Mouse (Mus musculus): ENCODE results near the gene Abcd2. TPM values are rescaled to one million over a fixed set of nuclear protein-coding genes. Genes with fewer than 3 reads are reported as not detected.

Abcd2 gene
- polyA plus RNA-seq (2016; fragmentation: Nextera tagmentation; extraction: Ambion mirVana): 24.8 and 30.2 TPM in 2 replicates

DNA sequence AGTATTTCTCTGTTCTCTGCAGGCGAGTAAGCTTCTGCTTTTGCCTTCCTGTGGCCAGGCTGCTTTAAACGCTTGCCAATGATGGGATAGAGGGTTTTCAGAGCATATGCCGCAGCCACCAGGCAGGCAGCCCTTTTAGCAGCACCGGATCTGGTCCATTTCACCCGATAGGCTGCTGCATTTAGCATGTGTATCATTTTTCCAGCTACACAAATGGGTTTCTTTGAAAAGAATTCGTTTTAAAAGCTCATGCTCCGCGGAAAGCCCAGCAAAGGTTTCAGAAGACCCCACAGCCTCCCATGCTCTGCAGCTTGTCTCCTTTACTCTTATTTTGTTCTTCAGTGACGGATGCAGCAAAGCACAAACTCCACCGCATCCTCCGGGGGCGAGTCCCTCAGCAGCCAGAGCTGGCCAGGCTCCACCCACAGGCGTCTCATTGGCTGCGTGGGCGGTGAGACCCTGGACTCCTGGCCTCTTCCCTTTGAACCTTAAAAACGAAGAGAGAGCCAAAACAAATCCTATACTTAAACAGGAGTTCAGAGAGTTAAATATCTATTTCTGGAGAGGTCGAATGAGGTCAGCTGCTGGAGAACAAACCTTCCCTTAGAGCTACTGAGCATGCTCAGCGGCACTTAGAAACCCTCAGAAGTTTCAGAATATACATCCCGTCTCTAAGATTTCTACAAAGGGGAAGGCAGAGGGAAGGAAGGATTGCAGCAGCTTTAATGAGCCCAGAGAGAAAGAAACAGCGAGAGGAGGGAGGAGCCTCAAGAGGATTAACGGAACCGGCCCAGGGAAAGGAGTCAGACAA lies at the start of gene Abcd2:
Gene Abcd2 (minus strand): TSS at position 388 of the 811 bp plus-strand sequence.
- peak within 1 kb of the TSS; percentile 88 for H3K27ac ChIP-seq (replicated peaks)
- H3K9me3 ChIP-seq (replicated peaks): no peaks in the 10 kb centered on the region
- H3K27me3 ChIP-seq (ENCODE audit: low read depth, poor library complexity, severe bottlenecking): no peaks in the 10 kb centered on the region
- WGBS: under 1% methylated on average over 22 of the region's 22 CpGs
- H3K36me3 ChIP-seq: peaks cover 9% of the 10 kb centered on the region
- H3K4me3 ChIP-seq: peak within 1 kb of the TSS; percentile 73
- H3K4me1 ChIP-seq: peaks cover 39% of the 10 kb centered on the region
- DNase-seq (ENCODE audit: low spot score): peak; percentile 89

DNA sequence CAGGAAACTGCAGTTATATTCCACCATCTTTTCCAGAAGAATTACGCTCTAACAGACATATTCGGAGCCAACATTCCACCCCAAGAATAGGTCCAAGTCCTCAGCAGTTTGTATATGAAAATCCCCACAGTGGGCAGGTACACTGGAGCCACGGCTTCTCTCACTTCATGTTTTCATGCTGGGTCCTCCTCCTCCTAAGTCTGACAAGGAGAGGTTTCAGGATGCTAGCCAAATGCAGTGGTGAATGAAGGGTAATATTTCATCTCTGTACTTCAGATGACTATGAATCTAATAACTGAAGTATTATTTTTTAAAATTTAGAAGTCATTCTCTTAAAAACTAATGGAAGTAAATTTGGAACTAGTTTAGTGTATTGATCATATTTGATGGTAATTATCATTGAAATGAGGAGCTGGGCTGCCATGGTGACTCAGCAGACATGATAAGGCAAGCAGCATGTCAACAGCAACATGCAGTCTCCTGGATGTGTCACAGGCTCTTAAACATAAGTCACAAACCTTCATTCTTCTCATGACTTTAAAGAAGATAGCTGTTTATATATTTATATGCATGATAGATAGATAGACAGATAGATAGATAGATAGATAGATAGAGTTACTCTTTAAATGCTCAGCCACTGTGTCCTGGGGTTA lies 49.2 kb upstream of the Abcd2 start:
- Histone ChIP-seq H3K9me3 (replicated peaks) (no peaks in the 10 kb centered on the region), H3K27ac (replicated peaks) (no peak overlapping the region), H3K4me3 (no peak overlapping the region), H3K27me3 (ENCODE audit: low read depth, poor library complexity, severe bottlenecking) (no peaks in the 10 kb centered on the region), H3K36me3 (no peaks in the 10 kb centered on the region), H3K4me1 (no peaks in the 10 kb centered on the region)
- no peak for DNase-seq (ENCODE audit: low spot score)
- WGBS: 87% methylated on average over 3 of the region's 3 CpGs

DNA sequence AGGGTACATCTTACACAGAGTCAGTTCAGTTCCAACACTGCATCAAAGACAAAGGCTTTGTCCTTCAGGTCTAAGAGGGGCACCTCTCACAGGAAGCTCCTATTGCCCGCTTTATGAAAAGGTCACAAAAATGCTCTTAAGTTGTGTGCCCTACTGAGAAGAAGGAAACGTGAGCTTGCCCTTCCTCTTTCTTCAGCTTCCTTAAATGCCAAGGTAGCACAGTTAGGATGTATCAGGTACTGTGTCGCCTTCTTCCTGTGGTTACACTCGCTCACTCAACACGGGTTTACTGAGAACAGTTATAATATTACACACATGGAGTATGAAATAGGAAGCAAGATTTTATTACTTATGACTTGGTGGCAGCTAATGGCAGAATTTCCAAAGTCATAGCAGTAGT lies 45.7 kb upstream of the Abcd2 start:
- H3K27me3 ChIP-seq (ENCODE audit: low read depth, poor library complexity, severe bottlenecking): no peaks in the 10 kb centered on the region
- 85% methylated on average over 5 of the region's 5 CpGs for WGBS
- no peak overlapping the region for H3K4me3 ChIP-seq

DNA sequence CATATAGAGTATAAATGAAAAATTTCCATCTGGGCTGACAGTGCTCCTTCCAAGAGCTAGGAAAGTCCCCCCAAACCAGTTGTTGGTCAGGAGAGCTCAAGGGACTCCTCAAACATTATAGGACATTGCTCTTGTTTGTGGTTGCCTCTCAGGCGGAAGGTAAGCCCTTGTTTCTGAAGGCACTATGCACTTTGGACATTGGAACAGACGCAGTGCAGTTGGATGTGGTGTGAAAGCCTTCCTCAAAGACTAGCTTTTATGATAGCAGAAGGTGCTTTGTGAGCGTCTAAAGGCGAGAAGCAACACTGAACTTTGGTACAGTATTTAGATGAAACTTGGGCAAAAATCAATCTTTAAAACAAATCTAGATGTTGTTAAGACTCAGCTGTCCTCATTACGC lies 14.9 kb upstream of the Abcd2 start:
- no peaks in the 10 kb centered on the region for H3K27me3 ChIP-seq (ENCODE audit: low read depth, poor library complexity, severe bottlenecking)
- no peaks in the 10 kb centered on the region for H3K9me3 ChIP-seq (replicated peaks)
- peaks cover 8% of the 10 kb centered on the region for H3K4me1 ChIP-seq
- DNase-seq (ENCODE audit: low spot score): no peak
- no peak overlapping the region for H3K27ac ChIP-seq (replicated peaks)
- no peak overlapping the region for H3K4me3 ChIP-seq
- WGBS: 87% methylated on average over 5 of the region's 5 CpGs
- H3K36me3 ChIP-seq: no peaks in the 10 kb centered on the region

More for the DNA sequence above, 45.7 kb upstream of the Abcd2 start:
- Histone ChIP-seq H3K36me3 (no peaks in the 10 kb centered on the region), H3K27ac (replicated peaks) (no peak overlapping the region), H3K9me3 (replicated peaks) (no peaks in the 10 kb centered on the region), H3K4me1 (no peaks in the 10 kb centered on the region)
- no peak for DNase-seq (ENCODE audit: low spot score)

DNA sequence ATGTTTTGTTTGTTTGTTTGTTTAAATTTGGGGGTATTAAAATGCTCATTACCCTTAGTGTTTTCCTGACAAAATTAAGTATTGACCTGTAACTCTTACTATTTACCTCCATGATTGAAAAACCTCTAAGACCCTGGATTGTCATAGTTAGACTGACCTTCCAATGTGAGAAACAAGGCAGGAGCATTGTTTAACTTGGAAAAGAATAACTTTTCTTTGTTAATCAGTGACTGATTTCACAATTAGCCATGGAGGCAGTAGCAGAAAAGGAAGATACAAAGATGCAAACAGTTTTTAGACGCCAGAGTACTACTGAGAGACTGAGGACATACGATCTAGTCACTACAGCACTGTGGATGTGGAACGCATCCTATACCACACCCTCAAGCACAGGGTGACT lies 11.9 kb upstream of the Abcd2 start:
- DNase-seq (ENCODE audit: low spot score): no peak
- H3K4me1 ChIP-seq: peaks cover 8% of the 10 kb centered on the region
- no peak overlapping the region for H3K27ac ChIP-seq (replicated peaks)
- no peaks in the 10 kb centered on the region for H3K9me3 ChIP-seq (replicated peaks)
- H3K27me3 ChIP-seq (ENCODE audit: low read depth, poor library complexity, severe bottlenecking): no peaks in the 10 kb centered on the region
- no peaks in the 10 kb centered on the region for H3K36me3 ChIP-seq
- H3K4me3 ChIP-seq: no peak overlapping the region
- WGBS: 82% methylated on average over 3 of the region's 3 CpGs

DNA sequence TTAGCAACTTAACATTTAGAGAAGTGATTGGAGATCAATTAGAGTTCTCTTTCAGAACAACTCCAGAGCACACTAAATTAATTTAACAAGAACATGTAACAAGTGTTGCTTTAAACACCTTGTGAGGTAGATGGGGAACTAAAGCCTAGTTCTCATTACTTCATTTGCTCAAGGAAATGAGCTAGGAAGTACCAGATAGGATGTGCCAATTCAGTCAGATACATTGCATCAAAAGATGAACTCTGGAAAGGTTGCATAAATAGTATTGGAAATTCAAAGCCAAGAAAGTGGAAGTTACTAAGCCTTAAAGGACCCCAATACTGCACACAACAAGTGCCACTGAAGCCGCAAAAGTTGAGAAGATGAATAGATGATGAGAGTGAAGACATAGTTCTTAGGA lies 10.9 kb upstream of the Abcd2 start:
- Histone ChIP-seq H3K27me3 (ENCODE audit: low read depth, poor library complexity, severe bottlenecking) (no peaks in the 10 kb centered on the region), H3K36me3 (no peaks in the 10 kb centered on the region), H3K4me3 (no peak overlapping the region), H3K9me3 (replicated peaks) (no peaks in the 10 kb centered on the region), H3K4me1 (peaks cover 8% of the 10 kb centered on the region), H3K27ac (replicated peaks) (no peak overlapping the region)
- no peak for DNase-seq (ENCODE audit: low spot score)
- 86% methylated on average over 1 of the region's 1 CpGs for whole genome bisulfite sequencing

DNA sequence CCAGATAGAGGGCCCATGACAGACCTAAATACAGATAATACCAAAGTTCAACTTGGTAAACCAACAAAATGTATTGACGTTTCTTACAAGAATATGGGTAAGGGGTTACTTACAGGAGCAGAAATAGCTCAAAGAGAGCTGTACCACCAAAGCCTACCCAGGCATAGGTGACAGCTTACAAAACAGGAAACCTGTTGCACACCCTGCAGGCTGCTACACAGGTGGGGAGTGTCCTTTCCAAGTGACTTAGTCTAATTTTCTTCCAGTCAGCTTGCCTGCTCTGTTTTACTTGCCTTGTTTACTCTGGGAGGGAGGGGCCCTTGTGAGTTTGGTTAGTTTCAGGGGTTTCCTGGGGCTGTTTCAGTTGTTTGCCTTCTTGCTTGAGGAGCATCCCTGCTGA lies 9.2 kb upstream of the Abcd2 start:
- peaks cover 8% of the 10 kb centered on the region for H3K4me1 ChIP-seq
- no peak for DNase-seq (ENCODE audit: low spot score)
- no peaks in the 10 kb centered on the region for H3K9me3 ChIP-seq (replicated peaks)
- H3K27me3 ChIP-seq (ENCODE audit: low read depth, poor library complexity, severe bottlenecking): no peaks in the 10 kb centered on the region
- no peaks in the 10 kb centered on the region for H3K36me3 ChIP-seq
- H3K4me3 ChIP-seq: no peak overlapping the region
- H3K27ac ChIP-seq (replicated peaks): no peak overlapping the region
- WGBS: 93% methylated on average over 1 of the region's 1 CpGs

DNA sequence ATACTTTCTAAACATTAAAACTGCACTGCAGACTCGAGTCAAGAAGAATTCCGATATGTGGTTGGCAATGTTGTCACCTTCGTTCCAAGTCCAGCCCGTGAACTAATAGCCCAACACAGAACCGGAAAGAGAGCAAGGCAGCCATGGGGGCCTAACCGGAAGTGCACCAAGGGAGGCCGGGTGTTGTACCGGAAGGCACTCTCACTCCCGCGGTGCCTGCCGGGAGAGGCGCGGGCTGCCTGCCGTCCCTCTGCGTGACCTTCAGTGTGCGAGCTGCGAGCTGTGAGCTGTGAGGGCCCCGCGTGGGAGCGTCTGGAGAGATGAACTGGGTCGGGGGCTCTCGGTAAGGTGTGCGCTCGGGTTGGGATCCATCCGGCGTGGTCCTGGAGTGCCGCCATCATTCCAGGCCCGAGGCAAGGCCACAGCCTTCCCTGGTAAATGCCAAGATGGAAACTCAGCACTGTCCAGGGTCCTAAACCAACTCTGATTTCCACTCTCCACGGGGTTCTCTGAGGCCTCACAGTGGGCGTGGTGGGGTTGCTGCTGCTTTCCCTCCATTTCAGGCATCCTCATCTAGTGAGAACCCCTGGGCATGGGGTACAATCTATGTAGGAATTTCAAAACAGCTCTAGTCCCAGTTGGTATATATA lies 7.8 kb upstream of the Abcd2 start, which contains the start of gene CN725425:
Gene CN725425 (plus strand): TSS at position 239 of the 650 bp plus-strand sequence.
- peaks cover 8% of the 10 kb centered on the region for H3K4me1 ChIP-seq
- H3K27ac ChIP-seq (replicated peaks): no peak within 1 kb of the TSS
- no peaks in the 10 kb centered on the region for H3K27me3 ChIP-seq (ENCODE audit: low read depth, poor library complexity, severe bottlenecking)
- 95% methylated on average over 30 of the region's 30 CpGs for WGBS
- H3K4me3 ChIP-seq: no peak within 1 kb of the TSS
- DNase-seq (ENCODE audit: low spot score): no peak
- H3K36me3 ChIP-seq: no peaks in the 10 kb centered on the region
- no peaks in the 10 kb centered on the region for H3K9me3 ChIP-seq (replicated peaks)

DNA sequence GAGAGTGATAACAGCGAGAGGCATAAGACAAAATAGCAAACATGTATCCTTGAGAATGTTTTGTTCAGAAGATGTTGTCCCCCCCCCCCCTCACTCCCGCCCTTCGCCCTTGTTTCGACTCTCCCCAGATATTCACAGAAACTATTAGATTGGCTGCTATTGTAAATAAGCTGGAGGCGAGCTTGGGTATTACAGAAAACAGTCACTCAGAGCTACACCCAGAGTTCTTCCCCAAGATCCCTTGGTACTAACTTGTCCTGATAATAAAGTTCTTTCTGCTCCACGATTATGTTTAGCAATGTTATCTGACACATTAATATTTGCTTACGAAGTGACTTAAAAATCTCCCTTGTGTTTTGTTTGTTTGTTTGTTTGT lies 612 bp upstream of the Abcd2 start:
- Histone ChIP-seq H3K9me3 (replicated peaks) (no peaks in the 10 kb centered on the region), H3K36me3 (peaks cover 9% of the 10 kb centered on the region), H3K27me3 (ENCODE audit: low read depth, poor library complexity, severe bottlenecking) (no peaks in the 10 kb centered on the region), H3K27ac (replicated peaks) (peak overlapping the region; percentile 88), H3K4me3 (peak overlapping the region; percentile 73), H3K4me1 (peaks cover 39% of the 10 kb centered on the region)
- no peak for DNase-seq (ENCODE audit: low spot score)
- WGBS: 13% methylated on average over 7 of the region's 7 CpGs

DNA sequence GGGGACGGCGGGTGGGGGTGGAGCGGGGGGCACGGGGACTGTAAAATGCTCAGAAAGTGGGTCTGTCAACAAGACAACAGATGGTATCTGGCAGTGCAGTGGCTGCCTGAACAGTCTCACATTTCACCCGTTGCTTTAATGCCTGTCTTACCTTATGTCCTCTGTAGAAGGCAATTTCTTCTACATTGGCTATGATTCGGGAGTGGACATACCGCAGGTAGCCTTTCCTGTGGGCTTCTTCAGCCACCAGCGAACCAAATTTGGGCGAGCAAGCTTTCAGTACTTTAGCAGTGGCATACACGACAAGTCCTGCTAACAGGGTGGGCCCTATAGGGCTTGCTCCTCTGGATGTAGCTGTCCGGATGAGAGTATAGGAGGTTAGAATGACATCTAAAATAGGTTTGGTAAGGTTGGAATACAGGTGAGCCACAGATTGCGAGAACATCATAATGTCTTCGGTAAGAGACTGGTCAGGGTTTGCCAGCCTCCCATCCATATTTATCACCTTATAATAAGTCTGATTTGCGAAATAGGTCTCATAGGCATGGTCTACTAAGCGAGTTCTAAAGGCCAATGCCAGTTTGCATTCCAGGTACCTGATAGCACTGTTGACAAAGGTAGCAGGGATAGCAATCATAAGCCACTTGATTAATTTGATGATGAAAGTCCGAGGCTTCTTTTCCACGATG lies 936 bp downstream of the Abcd2 start:
- 34% methylated on average over 17 of the region's 17 CpGs for WGBS
- DNase-seq (ENCODE audit: low spot score): peak; percentile 29
- Histone ChIP-seq H3K27me3 (ENCODE audit: low read depth, poor library complexity, severe bottlenecking) (no peaks in the 10 kb centered on the region), H3K9me3 (replicated peaks) (no peaks in the 10 kb centered on the region), H3K4me3 (peak overlapping the region; percentile 73), H3K4me1 (peaks cover 39% of the 10 kb centered on the region), H3K27ac (replicated peaks) (peak overlapping the region; percentile 88), H3K36me3 (peaks cover 11% of the 10 kb centered on the region)

DNA sequence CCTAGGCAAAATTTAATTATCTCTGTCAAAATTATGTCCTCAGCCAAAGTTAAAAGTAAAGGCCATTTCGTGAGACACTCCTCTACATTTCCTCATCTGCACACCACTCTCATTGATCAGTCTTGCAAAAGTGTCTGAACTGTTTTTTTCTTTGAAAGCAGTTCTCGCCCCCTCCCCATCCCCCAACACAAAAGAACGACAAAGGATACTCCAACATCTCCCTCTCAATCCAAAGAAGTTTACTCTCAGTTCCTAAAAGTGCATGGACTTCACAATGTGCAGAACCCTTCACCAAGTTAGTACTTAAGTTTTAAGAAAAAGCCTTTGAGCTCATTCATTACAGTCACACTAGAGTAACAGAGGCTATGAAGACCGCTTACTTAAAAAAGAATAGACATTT lies 1.6 kb downstream of the Abcd2 start:
- Histone ChIP-seq H3K4me3 (peak overlapping the region; percentile 73), H3K9me3 (replicated peaks) (no peaks in the 10 kb centered on the region), H3K27ac (replicated peaks) (peak overlapping the region; percentile 88), H3K4me1 (peaks cover 39% of the 10 kb centered on the region), H3K27me3 (ENCODE audit: low read depth, poor library complexity, severe bottlenecking) (no peaks in the 10 kb centered on the region), H3K36me3 (peaks cover 18% of the 10 kb centered on the region)
- peak; percentile 26 for DNase-seq (ENCODE audit: low spot score)
- 21% methylated on average over 4 of the region's 4 CpGs for WGBS

DNA sequence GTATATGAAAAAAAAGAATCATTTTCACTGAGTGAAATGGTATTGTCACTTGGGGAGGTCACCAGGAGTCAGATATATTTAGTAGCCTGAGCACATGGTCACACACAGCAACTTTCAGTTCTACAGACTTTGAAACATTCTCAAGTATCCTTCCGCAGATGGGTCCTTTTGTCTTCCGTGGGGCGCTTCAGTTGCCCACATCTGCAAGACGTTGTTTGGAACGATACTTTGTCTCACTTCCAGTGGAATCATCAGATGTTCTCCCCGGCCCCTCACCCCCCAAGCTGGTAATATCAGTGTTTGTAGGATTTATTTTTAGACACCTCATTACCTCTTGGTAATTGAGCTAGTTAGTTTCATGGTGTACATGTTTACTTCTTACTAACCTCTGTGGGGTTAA lies 5.2 kb downstream of the Abcd2 start:
- no peaks in the 10 kb centered on the region for H3K9me3 ChIP-seq (replicated peaks)
- H3K36me3 ChIP-seq: peaks cover 47% of the 10 kb centered on the region
- no peaks in the 10 kb centered on the region for H3K27me3 ChIP-seq (ENCODE audit: low read depth, poor library complexity, severe bottlenecking)
- 89% methylated on average over 6 of the region's 6 CpGs for WGBS
- DNase-seq (ENCODE audit: low spot score): no peak
- H3K4me1 ChIP-seq: peaks cover 26% of the 10 kb centered on the region
- H3K4me3 ChIP-seq: no peak overlapping the region
- H3K27ac ChIP-seq (replicated peaks): no peak overlapping the region

All from midbrain, embryonic 10.5 days (tissue).